Mouse (Mus musculus) thymus, postnatal 36 days (tissue): Measurements from ENCODE around the gene Elfn1.

Source experiments
- DNase-seq, 2 experiments: peaks; one replicate each; pipeline ENCODE4 v3.0.0; 2022; ENCODE audit warnings: mixed read lengths in 2 of 2

The Elfn1 gene

DNA sequence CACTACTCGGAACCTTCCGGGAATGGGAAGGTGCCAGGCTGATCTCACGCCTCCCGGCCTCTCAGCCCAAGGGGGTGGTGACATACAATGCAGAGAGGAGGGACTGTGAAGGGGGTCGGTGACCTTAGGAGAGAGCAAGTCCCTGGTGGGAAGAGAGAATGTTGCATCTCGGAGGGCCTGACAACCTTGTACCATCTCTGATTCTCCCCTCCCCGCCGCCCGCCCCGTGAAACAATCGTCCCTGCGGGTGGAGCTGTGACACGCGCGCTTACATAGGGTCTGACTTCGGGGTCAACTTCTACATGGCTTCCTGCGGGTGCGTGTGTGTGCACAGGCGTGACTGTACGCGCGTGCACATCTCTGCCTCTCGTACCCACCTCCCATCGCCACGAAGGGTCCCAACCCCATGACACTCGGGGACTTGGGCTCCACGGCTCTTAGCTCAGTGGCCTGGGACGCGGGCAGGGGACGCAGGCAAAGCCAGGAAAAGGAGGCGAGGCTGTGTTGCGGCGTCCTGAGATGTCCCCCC, at the start of gene Elfn1:
Elfn1 (plus strand) TSS at position 230 of the 529 bp plus-strand sequence.
- DNase-seq: peak; percentile 13 to 17

DNA sequence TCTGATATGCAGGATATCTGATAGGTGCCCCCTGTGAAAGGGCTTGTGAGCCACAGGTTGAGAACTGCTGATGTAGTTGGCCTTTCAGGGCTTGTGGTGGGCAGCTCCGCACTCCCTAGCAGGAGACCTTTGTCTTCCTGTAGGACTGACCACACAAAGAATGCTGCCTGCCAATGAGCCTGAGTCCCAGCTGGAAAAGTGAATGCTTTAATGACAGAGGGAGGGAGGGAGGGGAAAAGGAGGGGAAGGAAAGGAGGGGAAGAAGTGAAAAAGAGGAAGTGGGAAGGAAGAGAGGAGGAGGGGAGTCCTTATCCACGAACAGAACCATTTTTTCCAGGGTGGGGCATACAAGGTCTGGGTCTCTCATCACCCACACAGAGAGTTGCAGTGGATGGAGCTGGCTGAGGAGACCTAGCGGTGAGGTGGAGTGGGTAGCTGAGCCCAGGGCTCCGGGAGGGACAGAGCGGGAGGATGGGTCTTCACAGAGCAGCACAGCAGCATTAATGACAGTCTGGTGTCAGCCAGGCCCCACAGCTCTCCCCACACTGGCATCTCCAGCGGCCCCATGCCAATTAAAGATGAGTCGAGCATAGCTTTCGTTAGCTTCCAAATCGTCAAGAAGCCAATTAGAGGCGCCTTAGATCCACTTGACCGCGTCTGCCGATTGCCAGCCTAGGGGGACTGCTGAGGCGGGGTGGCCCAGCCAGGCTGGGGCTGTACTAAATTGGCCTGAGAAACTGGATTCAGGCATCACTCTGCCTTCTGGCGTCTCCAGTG, 47.2 kb upstream of the Elfn1 start:
- DNase-seq: no peak

- DNase-seq: no peak
Measured at GRCm38 (mm10) chr5:139862759-139863158, 45.0 kb upstream of the Elfn1 start.

- DNase-seq: no peak
Measured at GRCm38 (mm10) chr5:139870886-139871285, 36.9 kb upstream of the Elfn1 start.

- no peak for DNase-seq
Measured at GRCm38 (mm10) chr5:139871526-139871925, 36.2 kb upstream of the Elfn1 start.

DNA sequence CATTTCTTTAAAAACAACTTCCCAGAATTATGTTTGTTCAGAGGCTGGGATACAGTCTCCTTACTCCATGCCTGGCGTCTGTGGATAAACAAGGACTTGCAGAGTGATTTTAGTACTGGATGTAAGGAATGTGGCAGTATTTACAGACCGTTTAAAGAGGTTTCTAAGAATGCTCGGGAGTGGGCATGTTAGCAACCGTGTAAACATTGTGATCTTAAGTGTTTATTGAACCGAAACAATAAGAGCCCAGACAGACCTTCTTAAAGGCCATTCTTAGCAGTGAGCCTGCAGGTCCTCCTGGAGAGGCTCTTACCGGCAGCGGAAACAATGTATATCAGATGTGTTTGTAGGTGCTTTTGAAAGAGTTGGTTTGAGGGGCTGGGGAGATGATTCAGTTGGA, 30.2 kb upstream of the Elfn1 start:
- no peak for DNase-seq

DNA sequence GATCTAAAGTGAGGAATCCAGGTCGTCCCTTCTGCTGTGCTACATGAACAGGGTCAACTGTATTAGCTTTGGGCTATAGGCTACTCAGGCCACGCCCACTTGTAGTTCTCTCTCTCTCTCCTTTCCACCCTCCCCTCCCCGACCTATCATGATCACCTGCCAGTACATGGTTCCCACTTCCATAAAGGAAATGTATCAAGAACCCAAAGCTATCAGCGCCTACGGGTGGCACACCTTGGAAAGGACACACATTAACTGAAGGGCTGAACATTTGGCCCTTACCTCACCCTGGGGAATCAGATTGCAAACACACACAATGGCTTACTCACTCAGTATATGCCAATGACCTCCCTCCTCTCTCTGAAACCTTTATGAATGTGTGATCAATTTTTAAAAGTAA, 28.0 kb upstream of the Elfn1 start:
- DNase-seq: no peak

- no peak for DNase-seq
Measured at GRCm38 (mm10) chr5:139881161-139881560, 26.6 kb upstream of the Elfn1 start.

DNA sequence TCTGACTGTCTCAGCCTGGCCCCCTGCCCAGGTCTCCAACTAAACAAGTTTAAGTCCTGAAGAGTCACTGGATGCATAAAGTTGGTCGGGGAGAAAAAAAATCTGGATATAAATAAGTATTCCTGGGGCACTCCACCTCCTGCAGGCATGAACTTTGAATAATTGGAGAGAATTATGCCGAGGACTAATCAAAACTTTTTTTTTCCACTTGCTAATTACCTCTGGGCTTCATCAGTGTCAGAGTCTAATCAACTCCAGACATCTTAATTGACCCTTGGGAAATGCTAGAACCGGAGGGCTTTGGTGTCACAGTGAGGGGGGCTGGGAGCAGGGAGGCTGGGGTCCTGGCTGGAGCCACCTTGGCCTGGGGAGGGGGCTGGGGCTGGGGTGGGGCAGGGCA, 19.1 kb upstream of the Elfn1 start:
- no peak for DNase-seq

DNA sequence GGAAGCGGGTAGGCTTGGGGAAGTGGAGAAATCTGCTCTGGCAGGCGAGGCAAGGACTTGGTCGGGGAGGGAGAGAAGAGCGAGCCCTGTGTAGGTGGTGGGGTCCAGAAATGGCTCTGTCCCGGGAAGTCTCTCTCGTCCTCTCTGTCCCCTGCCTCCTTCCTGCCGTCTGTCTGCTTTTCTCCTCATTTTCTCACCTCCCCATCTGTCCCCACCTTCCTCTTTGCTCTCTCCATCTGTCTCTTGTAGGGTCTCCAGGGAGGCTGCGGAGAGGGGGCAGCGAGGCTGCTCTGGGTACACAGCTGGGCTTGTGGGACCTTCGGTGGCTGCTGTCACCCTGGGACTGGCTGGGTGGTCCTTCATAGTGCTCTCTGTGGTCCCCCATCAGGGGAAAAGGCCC, 18.4 kb upstream of the Elfn1 start:
- DNase-seq: no peak

DNA sequence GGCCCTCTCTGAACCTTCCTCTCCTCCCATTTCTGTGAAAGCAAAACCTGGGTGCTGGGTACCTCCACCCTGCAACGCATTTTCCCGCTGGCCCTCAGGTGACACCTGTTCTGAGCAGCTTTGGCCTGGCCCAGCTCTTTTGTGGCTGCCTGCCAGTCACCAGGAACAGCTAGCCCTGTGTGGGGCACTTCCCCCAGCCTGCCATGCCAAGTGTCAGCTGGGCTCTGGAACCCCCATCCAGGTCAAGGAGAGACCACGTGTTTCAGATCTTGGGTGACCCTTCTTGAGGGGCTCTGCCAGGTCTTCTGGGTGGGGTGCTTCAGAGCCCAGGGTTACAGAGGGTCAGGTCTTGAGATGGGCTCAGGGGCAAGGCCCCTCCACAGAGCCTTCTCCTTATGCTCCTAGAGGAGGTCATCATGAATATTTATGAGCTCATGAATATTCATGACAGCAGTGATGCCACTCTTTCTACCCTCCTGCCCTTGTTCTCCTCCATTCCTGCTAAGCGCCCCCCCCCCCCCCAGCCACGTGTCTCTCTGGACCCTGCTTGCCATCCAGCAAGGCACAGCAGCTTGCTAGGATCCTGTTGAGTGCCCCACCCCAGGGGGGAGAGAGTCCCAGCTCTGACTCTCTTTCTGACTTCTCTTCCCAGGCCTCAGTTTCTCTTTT, 15.3 kb upstream of the Elfn1 start:
- DNase-seq: no peak

- no peak for DNase-seq
Measured at GRCm38 (mm10) chr5:139892995-139893345, 14.8 kb upstream of the Elfn1 start.

GRCm38 (mm10) chr5:139894025-139894508, 13.7 kb upstream of the Elfn1 start:
- DNase-seq: no peak

- no peak for DNase-seq
Measured at GRCm38 (mm10) chr5:139899044-139899443, 8.7 kb upstream of the Elfn1 start.

DNA sequence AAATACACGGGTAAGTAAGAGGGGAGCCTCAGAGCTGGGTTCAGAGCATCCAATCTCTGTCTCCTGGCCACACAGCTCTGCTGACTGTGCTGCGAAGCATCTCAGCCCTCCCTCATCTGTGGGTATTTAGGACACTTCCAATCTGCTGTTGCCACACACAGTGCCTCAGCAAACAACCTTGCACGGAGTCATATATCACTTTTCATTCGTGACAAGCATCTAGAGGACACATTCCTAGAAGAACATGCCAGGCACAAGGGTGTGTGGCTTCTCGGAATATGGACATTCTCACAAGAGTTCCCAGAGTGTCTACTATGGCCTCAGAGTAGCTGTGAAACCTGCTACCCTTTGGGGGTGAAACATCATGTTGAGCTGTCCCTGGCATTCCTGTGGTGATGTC, 2.6 kb upstream of the Elfn1 start:
- DNase-seq: no peak

DNA sequence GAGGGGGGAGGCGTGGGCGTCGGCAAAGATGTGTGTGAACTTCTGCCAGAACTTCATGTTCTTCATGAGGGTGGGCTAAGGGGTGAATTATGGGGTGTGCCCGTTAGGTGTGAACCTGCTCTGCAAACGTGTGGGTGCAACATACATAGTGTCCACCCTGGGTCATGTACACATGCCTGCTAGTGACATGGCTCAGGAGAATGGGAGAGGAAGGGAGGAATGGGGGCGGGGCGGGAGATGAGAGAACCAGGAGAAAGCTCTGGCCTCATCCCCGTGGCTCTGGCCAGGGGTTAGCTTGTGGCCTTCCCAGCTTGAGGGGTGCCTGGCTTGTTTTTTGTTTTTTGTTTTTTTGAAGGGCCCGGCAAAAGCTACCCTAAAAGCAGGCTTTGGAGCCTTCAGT, 1.2 kb upstream of the Elfn1 start:
- no peak for DNase-seq

GRCm38 (mm10) chr5:139907241-139907640, 502 bp upstream of the Elfn1 start:
- peak; percentile 34 to 42 for DNase-seq

DNA sequence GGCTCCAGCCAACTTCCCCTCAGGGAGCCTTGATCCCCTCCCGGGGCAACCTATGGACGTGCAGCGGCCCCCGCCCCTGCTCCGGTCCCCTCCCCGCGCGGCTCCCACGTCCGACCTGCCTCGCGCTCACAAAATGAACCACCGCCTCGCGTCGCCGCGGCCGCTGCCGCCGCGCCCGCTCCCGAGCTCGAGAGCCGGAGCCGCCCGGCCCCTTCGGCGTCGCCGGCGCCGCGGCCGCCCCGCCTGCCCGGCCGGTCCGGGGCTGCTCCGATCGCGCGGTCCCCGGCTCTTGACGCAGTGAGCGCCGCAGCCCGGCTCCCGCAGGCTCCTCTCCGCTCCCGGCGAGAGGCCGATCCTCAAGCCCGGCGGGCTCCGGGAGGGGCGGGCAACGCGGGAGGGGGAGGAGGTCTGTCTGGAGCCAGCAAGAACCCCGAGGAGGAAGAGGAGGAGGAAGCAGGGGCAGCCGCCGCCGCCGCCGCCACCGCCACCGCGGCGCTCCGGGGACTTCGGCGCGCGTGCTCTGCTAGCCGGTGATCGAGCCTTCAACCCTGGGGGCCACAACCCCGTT, 584 bp downstream of the Elfn1 start:
- peak; percentile 9 to 27 for DNase-seq

GRCm38 (mm10) chr5:139908811-139909627, 1.3 kb downstream of the Elfn1 start:
- DNase-seq: peak; percentile 15 to 38

DNA sequence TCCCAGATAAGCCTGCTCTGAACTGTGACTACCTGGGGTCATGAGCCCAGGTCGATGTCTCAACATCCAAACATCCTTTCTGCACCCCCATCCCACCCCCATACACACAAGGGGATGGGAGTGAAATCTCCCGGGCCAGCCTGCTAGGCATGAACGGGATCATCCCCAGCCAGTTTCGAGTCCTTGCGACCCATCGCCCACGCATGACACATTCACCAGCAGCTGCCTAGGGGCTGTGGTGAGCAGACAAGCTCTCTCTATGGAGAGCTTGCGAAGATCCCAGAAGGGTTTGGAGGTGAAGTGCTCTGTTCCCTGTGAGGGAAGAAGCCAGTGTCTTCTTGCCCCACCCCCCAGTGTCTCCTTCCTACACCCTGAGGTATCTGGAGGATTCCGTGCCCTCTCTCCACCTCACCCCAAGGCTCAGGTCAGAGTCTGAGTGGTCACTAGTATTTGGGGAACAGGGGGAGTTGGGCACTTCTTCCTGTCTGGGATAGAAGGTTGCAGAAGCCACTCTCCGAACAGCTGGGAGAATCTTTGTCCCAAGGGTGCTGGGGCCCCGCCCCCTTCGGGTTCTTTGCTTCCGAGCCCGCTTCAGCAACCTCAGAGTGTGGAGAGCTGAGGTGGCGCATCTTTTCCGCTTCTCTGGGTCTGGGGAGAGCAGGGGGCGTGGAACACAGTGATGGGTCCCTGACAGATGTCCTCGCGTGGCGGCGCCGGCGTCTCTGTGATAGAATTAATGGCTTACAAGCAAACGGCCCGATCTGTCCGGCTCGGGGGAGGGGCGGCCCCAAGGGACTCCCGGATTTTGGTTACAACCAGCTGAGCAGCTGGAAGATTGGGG, 2.2 kb downstream of the Elfn1 start:
- peak in 1 of 2 experiments; percentile 15 for DNase-seq

- no peak for DNase-seq
Measured at GRCm38 (mm10) chr5:139910755-139911300, 3.1 kb downstream of the Elfn1 start.

GRCm38 (mm10) chr5:139911506-139911905, 3.8 kb downstream of the Elfn1 start:
- no peak for DNase-seq
